Mouse (Mus musculus): ENCODE measurements around the gene Gm5798.
"Not testable (repeated sequence)": the region's sequence is repeated elsewhere in the genome, so short reads cannot be mapped to it uniquely, and the experiment has no call there.

Gene Gm5798

DNA sequence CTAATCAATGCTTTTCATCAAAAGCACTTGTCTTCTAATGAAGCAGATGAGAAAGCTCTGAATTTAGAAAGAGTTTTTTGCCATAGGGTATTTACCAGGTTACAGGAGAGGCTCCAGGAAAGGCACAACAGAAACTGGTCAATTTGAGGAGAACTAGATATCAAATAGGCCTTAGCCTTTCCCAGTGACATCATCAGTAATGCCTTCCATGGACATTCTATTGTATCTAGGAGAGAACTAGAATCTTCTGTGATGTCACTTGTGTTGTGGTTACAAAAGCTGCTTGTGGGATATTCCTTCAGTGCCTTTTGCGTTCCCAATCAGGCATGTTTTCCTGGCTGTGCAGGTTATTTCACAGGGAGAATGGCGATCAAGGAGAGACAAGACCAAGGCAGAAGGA, at the start of gene Gm5798:
Gene Gm5798 (plus strand): TSS at position 301 of the 400 bp plus-strand sequence.
- not testable (repeated sequence) for DNase-seq (ENCODE audit: low spot score)

DNA sequence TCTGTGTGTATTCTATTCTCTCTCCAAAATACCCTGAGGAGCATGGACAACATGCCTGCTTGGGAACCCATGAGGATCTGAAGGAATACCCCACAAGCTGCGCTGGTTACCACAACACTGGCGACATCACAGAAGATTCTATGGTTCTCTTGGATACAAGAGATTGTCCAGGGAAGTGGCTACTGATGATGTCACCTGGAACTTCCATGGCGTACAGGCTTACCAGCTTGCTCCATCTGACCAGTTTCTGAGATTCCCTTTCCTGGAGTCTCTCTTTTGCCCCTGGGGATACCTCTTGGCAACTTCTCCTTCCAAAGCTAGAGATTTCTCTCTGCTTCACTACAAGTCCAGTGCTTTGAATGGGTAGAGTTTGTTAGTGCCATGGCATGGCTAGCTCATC, 37.9 kb downstream of the Gm5798 start, which contains the start of gene Gm7945:
Gene Gm7945 (minus strand): TSS at position 101 of the 400 bp plus-strand sequence.
- DNase-seq (ENCODE audit: low spot score) = not testable (repeated sequence)

All from ovary, postnatal 14 days (tissue).